Mouse (Mus musculus): ENCODE measurements at regions not wholly inside any gene's neighbourhood (a gene's known extent, or its start where the extent isn't known, plus 50 kb on each side); places are given as distances from the start of the nearest gene placed in this dataset.

DNA sequence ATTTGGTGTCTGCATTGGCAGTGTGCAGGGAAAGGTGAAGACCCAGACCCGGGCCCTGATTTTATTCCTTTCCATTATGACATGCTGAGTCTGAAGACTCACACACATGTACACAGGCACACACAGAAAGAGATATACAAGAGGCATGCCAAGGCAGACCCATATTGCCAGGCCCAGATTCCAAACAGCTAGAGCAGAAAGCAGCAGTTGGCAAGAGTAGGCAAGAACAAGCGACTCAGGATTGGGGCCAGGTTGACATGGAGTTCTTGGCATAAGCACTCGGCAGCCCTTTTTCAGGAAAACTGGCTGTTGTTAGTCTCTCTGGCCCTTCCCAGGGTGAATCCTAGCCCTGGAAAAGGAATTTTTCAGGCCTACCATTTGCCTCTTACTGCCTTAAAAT is 236.6 kb downstream of the Sp3 start:
- TF ChIP-seq CTCF (IDR thresholded peaks at IDR 0.05) (no peak), POLR2A (IDR thresholded peaks at IDR 0.05; ENCODE audit: insufficient read depth, low read depth, low read length) (no peak)
